Mouse (Mus musculus) midbrain, embryonic 15.5 days (tissue): ENCODE results near the gene Arsa. TPM values are rescaled to one million over a fixed set of nuclear protein-coding genes. Genes with fewer than 3 reads are reported as not detected.

ENCODE experiments used
- ATAC-seq: fragments of 200-750 bp; cut with Nextera tagmentation; replicated peaks from 2 replicates; pipeline ENCODE4 v1.8.0; 2017; ENCODE audit warnings: moderate TSS enrichment
- H3K27ac ChIP-seq: fragments of 300-500 bp; sonication (generic); 2 replicates; pipeline ENCODE4 v1.5.1; 2015; ENCODE audit warnings: mild to moderate bottlenecking, inconsistent platforms
- H3K27me3 ChIP-seq: fragments of 300-500 bp; sonication (generic); replicated peaks from 2 replicates; pipeline ENCODE4 v1.6.1; 2015; ENCODE audit warnings: inconsistent platforms
- H3K36me3 ChIP-seq: fragments of 300-500 bp; sonication (generic); replicated peaks from 2 replicates; pipeline ENCODE4 v1.6.1; 2015; ENCODE audit warnings: inconsistent platforms
- H3K4me1 ChIP-seq: fragments of 300-500 bp; sonication (generic); 2 replicates; pipeline ENCODE4 v1.6.1; 2015; ENCODE audit warnings: inconsistent platforms
- H3K4me2 ChIP-seq: fragments of 300-500 bp; sonication (generic); 2 replicates; pipeline ENCODE4 v1.6.1; 2015; ENCODE audit warnings: inconsistent platforms, mild to moderate bottlenecking, moderate library complexity
- H3K4me3 ChIP-seq: fragments of 300-500 bp; sonication (generic); 2 replicates; pipeline ENCODE4 v1.5.1; 2015; ENCODE audit warnings: mild to moderate bottlenecking, inconsistent platforms
- H3K9ac ChIP-seq: fragments of 300-500 bp; sonication (generic); 2 replicates; pipeline ENCODE4 v1.6.1; 2015; ENCODE audit warnings: mild to moderate bottlenecking, inconsistent platforms
- H3K9me3 ChIP-seq: fragments of 300-500 bp; sonication (generic); 2 replicates; pipeline ENCODE4 v1.6.1; 2016; ENCODE audit warnings: inconsistent platforms
- WGBS: fragments of 180-500 bp; shearing (Covaris S2); methylation state at CpG from one replicate; pipeline ENCODE4 v1.1.7; 2015; ENCODE audit warnings: mixed read lengths; 5-methylcytosine and 5-hydroxymethylcytosine counted together
- polyA plus RNA-seq: library from polyadenylated mRNA; unstranded; fragments of >200 nt; fragmentation: Nextera tagmentation; extraction: Ambion mirVana; gene quantifications from 2 replicates; pipeline ENCODE4 v1.2.1, GENCODE M21; 2015

Arsa gene
- polyA plus RNA-seq, 1 experiment from 2014 or later, result 31.9 TPM

- 47% methylated on average over 6 of the region's 6 CpGs for WGBS
- H3K4me3 ChIP-seq, result no peak within 1 kb of the TSS
- no peak for ATAC-seq
- H3K4me2 ChIP-seq, result no peak within 1 kb of the TSS
- no peak within 1 kb of the TSS for H3K9ac ChIP-seq
- H3K4me1 ChIP-seq, result peaks cover 15% of the 10 kb centered on the region
- no peaks in the 10 kb centered on the region for H3K9me3 ChIP-seq
- no peak within 1 kb of the TSS for H3K27ac ChIP-seq
- peaks cover 18% of the 10 kb centered on the region for H3K36me3 ChIP-seq
- H3K27me3 ChIP-seq, result no peaks in the 10 kb centered on the region
These were observed 51.5 kb downstream of the Arsa start, which contains the start of gene Cpt1b for GRCm38 (mm10) chr15:89425711-89426121. TSS of gene Cpt1b (minus strand) at chr15:89425863.

DNA sequence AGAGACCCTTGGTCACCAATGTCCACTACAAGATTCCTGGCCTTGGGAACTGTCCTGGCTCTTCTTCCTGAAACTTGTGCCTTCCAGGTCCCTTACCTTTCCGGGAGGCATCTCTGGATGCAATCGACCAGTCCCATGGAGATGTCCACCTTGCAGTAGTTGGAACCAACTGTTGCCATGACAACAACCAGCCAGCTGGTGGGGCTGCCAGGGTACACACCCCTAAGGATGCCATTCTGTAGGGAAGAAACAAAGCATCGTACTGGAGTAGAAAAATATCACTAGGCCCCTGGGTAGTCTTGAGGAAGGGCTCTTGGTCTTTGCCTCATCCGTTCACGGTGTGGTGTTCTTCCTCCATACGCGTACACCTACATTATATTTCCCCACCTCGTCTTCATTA, 52.6 kb downstream of the Arsa start:
- Histone ChIP-seq H3K9ac (no peak overlapping the region), H3K4me1 (peaks cover 11% of the 10 kb centered on the region), H3K4me2 (no peak overlapping the region), H3K4me3 (no peak overlapping the region), H3K9me3 (no peaks in the 10 kb centered on the region), H3K27ac (no peak overlapping the region), H3K36me3 (peaks cover 23% of the 10 kb centered on the region), H3K27me3 (no peaks in the 10 kb centered on the region)
- ATAC-seq, result no peak
- 84% methylated on average over 8 of the region's 8 CpGs for WGBS

Other genes with a start within 250 kb of the Arsa start
- 106 and 112 TPM in 2 replicates for gene Sbf1, start 162.1 kb downstream of the Arsa start, polyA plus RNA-seq
- gene Adm2, start 154.7 kb downstream of the Arsa start, polyA plus RNA-seq, result not detected in 2 replicates
- not detected in 2 replicates for gene Miox, start 143.0 kb downstream of the Arsa start, polyA plus RNA-seq
- gene Lmf2, start 121.8 kb downstream of the Arsa start, polyA plus RNA-seq, result 30.5 and 35.0 TPM in 2 replicates
- 115 and 121 TPM in 2 replicates for gene Ncaph2, start 121.7 kb downstream of the Arsa start, polyA plus RNA-seq
- 15.7 and 15.8 TPM in 2 replicates for gene Sco2, start 103.6 kb downstream of the Arsa start, polyA plus RNA-seq
- gene Tymp, start 100.4 kb downstream of the Arsa start, polyA plus RNA-seq, result 2.1 and 2.7 TPM in 2 replicates
- 3.4 and 4.3 TPM in 2 replicates for gene Odf3b, start 98.1 kb downstream of the Arsa start, polyA plus RNA-seq
- gene Klhdc7b, start 92.5 kb downstream of the Arsa start, polyA plus RNA-seq, result 0.05 TPM in 1 of 2 replicates, not detected in the other
- gene Syce3, start 66.9 kb downstream of the Arsa start, polyA plus RNA-seq, result not detected in 2 replicates
- 1.2 and 1.8 TPM in 2 replicates for gene Cpt1b, start 51.6 kb downstream of the Arsa start, polyA plus RNA-seq
- gene C730034F03Rik, start 47.8 kb downstream of the Arsa start, polyA plus RNA-seq, result 7.3 and 8.2 TPM in 2 replicates
- gene Gm44502, start 47.7 kb downstream of the Arsa start, polyA plus RNA-seq, result not detected in 2 replicates
- 91.8 and 92.3 TPM in 2 replicates for gene Chkb, start 47.5 kb downstream of the Arsa start, polyA plus RNA-seq
- 84.8 and 88.5 TPM in 2 replicates for gene Mapk8ip2, start 23.5 kb downstream of the Arsa start, polyA plus RNA-seq
- gene Shank3, start 22.2 kb upstream of the Arsa start, polyA plus RNA-seq, result 16.0 and 16.9 TPM in 2 replicates
- 2.4 and 3.2 TPM in 2 replicates for gene Acr, start 90.9 kb upstream of the Arsa start, polyA plus RNA-seq
- 81.3 and 92.1 TPM in 2 replicates for gene Rabl2, start 114.5 kb upstream of the Arsa start, polyA plus RNA-seq